Mouse (Mus musculus) layer of hippocampus, postnatal 36 days (tissue): ENCODE measurements at regions not wholly inside any gene's neighbourhood (a gene's known extent, or its start where the extent isn't known, plus 50 kb on each side); places are given as distances from the start of the nearest gene placed in this dataset.
"Not testable (repeated sequence)": the region's sequence is repeated elsewhere in the genome, so short reads cannot be mapped to it uniquely, and the experiment has no call there.

Experiments used
- DNase-seq, 2 experiments: peaks; one replicate each; pipeline ENCODE4 v3.0.0; 2022

DNA sequence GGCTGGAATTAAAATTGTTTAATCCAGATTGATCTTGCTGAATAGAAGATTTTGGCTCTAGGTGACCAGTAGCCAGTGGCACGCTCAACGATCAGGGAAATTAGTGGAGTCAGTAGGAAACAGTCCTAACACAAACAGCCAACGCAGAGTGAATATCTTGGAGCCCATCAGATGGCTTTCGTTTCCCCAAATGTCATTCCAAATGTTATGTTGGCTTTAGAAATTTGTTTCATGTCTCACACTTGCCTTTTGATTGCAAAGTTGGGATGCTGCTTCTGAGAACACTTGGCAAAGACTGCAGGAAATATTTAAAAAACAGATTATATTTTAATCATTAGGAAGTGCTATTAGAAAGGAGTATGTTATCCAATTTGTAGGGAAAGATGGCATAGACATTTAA, 650.7 kb upstream of the Cntnap5a start:
- DNase-seq = peak; percentile 3 to 12

DNA sequence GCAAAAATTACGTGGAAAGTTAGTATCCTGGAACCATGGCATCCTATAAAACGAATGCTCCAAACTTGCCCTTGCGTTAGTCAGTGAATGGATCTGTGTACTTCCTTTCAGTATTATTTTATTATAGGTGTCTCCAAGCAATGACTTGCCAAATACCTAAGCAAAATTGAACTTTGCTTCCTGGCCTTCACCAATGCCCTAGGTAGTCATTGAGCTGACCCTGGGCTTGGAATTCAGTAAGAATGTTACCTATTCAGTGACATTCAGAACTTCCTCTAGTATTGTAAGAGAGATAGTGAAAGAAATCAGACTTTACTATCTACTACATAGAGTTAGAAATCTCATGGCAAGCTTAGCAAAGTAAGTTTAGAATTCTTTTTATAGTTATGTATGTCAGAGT, 642.9 kb upstream of the Cntnap5a start:
- not testable (repeated sequence) for DNase-seq

DNA sequence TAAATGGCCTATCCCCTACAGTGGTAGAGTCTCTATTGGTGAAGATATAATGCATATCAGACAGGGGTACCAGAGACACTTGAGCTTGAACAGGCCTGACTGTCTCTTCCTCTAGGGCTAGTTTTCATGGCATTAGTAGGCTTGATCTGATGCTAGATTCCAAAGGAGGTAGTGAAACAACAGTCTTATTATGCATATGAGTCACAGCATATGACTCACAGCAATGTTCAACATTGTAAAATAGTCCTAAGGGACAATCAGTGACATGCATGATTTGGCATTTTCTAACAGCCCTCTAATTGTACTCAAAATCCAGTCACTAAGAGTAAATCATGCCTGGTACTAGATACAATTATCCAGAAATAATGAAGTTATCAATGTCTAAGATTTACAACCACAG, 626.1 kb upstream of the Cntnap5a start:
- no peak for DNase-seq
